Mouse (Mus musculus): Measurements from ENCODE around the gene Sgsm3.

DNA sequence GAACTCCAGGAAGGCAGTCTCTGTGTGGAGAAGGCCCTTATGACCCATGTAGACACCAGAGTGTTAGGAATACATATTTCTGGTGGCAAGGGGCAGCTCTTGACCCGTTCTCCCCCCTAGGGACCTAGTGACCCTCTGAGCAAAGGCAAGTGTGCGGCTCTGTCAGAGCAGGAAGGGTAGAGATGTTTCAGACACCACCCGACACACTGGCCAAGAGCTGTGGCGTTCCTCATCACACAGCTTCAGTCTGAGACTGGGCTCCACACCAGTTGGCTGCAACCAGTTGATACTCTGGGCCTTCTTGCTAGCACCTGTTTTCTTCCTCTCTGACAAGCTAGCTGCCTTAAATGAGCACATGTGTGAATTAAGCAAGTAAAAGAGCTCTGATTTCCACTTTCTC lies 54.0 kb downstream of the Sgsm3 start:
- no peak for TF ChIP-seq CTCF (IDR thresholded peaks at IDR 0.05; ENCODE audit: low read depth)
- no peak for TF ChIP-seq EP300 (IDR thresholded peaks at IDR 0.05; ENCODE audit: low read depth)

Measured in liver, embryonic 14.5 days (tissue).